Mouse (Mus musculus): ENCODE results near the gene Gm10974.
A peak's percentile ranks its signal among the peaks of the same experiment; 100 is the strongest.

The Gm10974 gene

GRCm38 (mm10) chr7:66365904-66366303, at the start of gene Gm10974:
Gm10974 (plus strand) TSS chr7:66365905.
- no peak for DNase-seq (ENCODE audit: low spot score in 2 of 2)

GRCm38 (mm10) chr7:66318147-66318546, 47.6 kb upstream of the Gm10974 start:
- no peak for DNase-seq (ENCODE audit: low spot score in 2 of 2)

GRCm38 (mm10) chr7:66320996-66321395, 44.7 kb upstream of the Gm10974 start:
- DNase-seq (ENCODE audit: low spot score in 2 of 2): no peak

- DNase-seq (ENCODE audit: low spot score in 2 of 2): no peak
Measured at GRCm38 (mm10) chr7:66323252-66324015, 42.3 kb upstream of the Gm10974 start.

GRCm38 (mm10) chr7:66325419-66326053, 40.2 kb upstream of the Gm10974 start:
- DNase-seq (ENCODE audit: low spot score in 2 of 2): no peak

- DNase-seq (ENCODE audit: low spot score in 2 of 2): no peak
Measured at GRCm38 (mm10) chr7:66327516-66327915, 38.2 kb upstream of the Gm10974 start.

- no peak for DNase-seq (ENCODE audit: low spot score in 2 of 2)
Measured at GRCm38 (mm10) chr7:66330610-66331009, 35.1 kb upstream of the Gm10974 start.

- DNase-seq (ENCODE audit: low spot score in 2 of 2): no peak
Measured at GRCm38 (mm10) chr7:66332340-66332739, 33.4 kb upstream of the Gm10974 start.

GRCm38 (mm10) chr7:66333906-66334500, 31.7 kb upstream of the Gm10974 start:
- DNase-seq (ENCODE audit: low spot score in 2 of 2): no peak

GRCm38 (mm10) chr7:66336955-66337354, 28.8 kb upstream of the Gm10974 start:
- DNase-seq (ENCODE audit: low spot score in 2 of 2): no peak

GRCm38 (mm10) chr7:66339625-66340024, 26.1 kb upstream of the Gm10974 start:
- no peak for DNase-seq (ENCODE audit: low spot score in 2 of 2)

GRCm38 (mm10) chr7:66340044-66340443, 25.7 kb upstream of the Gm10974 start:
- DNase-seq (ENCODE audit: low spot score in 2 of 2): no peak

- peak in 1 of 2 experiments; percentile 20 for DNase-seq (ENCODE audit: low spot score in 2 of 2)
Measured at GRCm38 (mm10) chr7:66342323-66342722, 23.4 kb upstream of the Gm10974 start.

- no peak for DNase-seq (ENCODE audit: low spot score in 2 of 2)
Measured at GRCm38 (mm10) chr7:66342831-66343230, 22.9 kb upstream of the Gm10974 start.

GRCm38 (mm10) chr7:66343307-66343706, 22.4 kb upstream of the Gm10974 start:
- no peak for DNase-seq (ENCODE audit: low spot score in 2 of 2)

GRCm38 (mm10) chr7:66346959-66347663, 18.6 kb upstream of the Gm10974 start:
- DNase-seq (ENCODE audit: low spot score in 2 of 2): no peak

- DNase-seq (ENCODE audit: low spot score in 2 of 2): no peak
Measured at GRCm38 (mm10) chr7:66348588-66348987, 17.1 kb upstream of the Gm10974 start.

- DNase-seq (ENCODE audit: low spot score in 2 of 2): no peak
Measured at GRCm38 (mm10) chr7:66349670-66350069, 16.0 kb upstream of the Gm10974 start.

- no peak for DNase-seq (ENCODE audit: low spot score in 2 of 2)
Measured at GRCm38 (mm10) chr7:66351074-66351473, 14.6 kb upstream of the Gm10974 start.

- DNase-seq (ENCODE audit: low spot score in 2 of 2): no peak
Measured at GRCm38 (mm10) chr7:66354911-66355310, 10.8 kb upstream of the Gm10974 start.

GRCm38 (mm10) chr7:66355791-66356522, 9.7 kb upstream of the Gm10974 start:
- no peak for DNase-seq (ENCODE audit: low spot score in 2 of 2)

- no peak for DNase-seq (ENCODE audit: low spot score in 2 of 2)
Measured at GRCm38 (mm10) chr7:66358461-66358860, 7.2 kb upstream of the Gm10974 start.
